Mouse (Mus musculus): ENCODE measurements around the gene Phldb3.

The Phldb3 gene

DNA sequence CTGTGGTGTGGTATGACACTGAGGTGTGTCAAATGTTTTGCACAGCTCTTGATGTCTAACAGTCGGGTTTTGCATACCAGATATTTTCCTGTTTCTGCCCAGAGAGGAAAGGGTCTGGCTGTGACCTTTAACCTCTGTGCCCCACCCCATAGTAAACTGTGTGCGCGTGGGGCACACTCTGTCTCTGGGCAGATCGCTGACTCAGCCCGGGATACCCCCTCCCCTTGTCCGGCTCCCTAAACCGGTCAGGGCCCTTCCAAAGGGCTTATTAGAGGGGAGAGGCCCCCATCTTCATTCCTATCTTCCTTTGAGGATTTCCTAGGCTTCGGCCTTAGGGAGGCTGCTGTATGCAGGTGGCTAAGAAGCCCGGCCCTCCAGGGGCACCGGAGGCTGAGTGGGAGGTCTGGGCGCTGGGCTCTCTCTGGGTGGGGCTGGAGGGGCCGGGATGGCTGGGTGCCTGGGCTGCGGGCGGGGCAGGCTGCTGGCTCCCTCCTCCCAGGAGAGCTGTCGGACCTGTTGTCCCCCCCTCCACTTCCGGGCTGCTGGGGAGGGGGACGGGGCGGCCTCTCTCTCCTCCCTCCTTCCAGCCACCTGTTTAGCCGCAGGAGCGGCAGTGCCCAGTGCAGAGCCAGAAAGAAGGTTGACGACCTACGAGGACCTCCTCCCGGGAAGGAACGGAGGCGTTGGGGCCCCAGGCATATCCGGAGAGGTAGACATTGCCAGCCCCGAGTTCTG, at the start of gene Phldb3:
Gene Phldb3, plus strand, starts transcription at position 620 of the 735 bp plus-strand sequence.
- in situ Hi-C loops (cut with MboI) = no loop called here

- in situ Hi-C loops (cut with MboI) = no loop called here
These were observed 49.1 kb upstream of the Phldb3 start for GRCm38 (mm10) chr7:24561450-24561849.

- in situ Hi-C loops (cut with MboI) = no loop called here
These were observed 47.2 kb upstream of the Phldb3 start for GRCm38 (mm10) chr7:24563191-24563836.

GRCm38 (mm10) chr7:24563837-24564206, 46.7 kb upstream of the Phldb3 start:
- in situ Hi-C loops (cut with MboI) = no loop called here

DNA sequence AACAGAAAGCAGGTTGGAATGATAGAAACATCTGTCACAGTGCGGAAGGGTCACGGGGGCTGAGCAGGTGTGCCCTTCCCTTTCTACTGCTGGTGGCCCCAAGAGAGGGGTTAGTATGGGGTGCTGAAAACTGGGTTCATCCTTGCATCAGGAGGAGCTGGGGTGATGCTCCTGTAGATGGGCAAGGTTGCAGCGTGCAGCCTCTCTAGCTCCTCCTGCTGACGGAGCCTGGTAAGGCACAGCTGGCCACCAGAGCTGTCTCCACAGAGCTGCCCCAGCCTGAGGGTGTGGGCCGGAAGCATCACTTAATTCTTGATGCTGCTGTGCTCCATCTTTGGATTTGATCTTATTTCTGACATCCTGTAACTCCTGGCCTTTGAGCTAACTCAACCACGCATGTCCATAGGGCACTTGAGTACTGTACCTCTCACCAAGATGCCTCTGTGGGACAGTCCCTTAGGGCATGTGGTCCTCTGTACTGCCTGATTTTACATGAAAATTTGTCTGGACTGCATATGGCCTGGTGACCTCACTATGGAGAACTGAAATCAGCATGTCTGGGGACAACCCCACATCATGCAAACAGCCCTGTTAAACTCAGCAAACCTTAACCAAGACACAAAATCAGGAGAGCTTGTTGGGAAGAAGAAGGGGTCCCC, 45.8 kb upstream of the Phldb3 start:
- in situ Hi-C loops (cut with MboI) = no loop called here

- in situ Hi-C loops (cut with MboI) = no loop called here
These were observed 44.9 kb upstream of the Phldb3 start for GRCm38 (mm10) chr7:24565627-24566026.

GRCm38 (mm10) chr7:24566206-24566605, 44.4 kb upstream of the Phldb3 start:
- in situ Hi-C loops (cut with MboI) = no loop called here

- in situ Hi-C loops (cut with MboI) = no loop called here
These were observed 42.1 kb upstream of the Phldb3 start for GRCm38 (mm10) chr7:24568512-24568911.

- in situ Hi-C loops (cut with MboI) = no loop called here
These were observed 39.5 kb upstream of the Phldb3 start for GRCm38 (mm10) chr7:24571071-24571470.

DNA sequence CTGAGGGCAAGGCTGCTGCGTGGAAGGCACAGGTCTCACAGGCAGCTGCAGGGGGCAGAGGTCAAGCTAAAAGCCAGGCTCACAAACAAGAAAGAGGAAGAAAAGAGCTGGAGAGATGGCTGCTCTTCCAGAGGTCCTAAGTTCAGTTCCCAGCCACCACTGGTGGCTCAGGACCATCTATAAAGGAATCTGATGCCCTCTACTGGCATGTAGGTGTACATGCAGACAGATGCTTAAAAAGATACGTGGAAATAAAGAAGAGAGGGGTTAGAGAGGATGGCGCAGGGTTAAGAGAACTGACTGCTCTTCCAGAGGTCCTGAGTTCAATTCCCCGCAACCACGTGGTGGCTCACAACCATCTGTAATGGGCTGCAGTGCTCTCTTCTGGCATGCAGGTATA, 38.1 kb upstream of the Phldb3 start:
- in situ Hi-C loops (cut with MboI) = no loop called here

DNA sequence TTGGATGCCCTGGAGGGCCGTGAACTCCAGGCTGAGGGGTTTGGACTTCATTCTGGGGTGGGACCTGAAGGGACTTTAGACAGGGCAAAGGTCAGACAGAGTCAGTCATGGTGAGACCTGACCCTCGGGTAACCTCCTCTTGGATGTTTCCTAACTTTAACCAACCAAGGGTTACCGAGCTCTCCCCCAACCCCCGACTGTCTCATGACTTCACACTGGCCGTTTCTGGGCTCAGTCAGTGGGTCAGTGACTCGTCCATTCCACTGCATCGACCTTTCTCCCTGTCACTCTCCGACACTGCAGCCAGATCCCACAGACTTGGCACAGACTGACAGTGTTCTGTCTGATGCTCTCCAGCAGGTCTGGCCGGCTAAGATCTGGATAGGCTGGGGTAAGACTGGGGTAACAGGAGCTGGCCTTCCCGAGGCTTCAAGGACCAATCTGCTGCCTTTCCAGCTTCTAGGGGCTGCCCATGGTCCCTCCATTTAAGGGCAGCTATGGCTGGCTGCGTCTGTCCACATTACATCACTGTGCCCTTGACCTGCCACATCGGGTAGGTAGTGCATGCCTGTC, 36.3 kb upstream of the Phldb3 start:
- in situ Hi-C loops (cut with MboI) = no loop called here

GRCm38 (mm10) chr7:24577811-24578210, 32.8 kb upstream of the Phldb3 start:
- in situ Hi-C loops (cut with MboI) = no loop called here

GRCm38 (mm10) chr7:24584876-24585275, 25.7 kb upstream of the Phldb3 start:
- in situ Hi-C loops (cut with MboI) = no loop called here

DNA sequence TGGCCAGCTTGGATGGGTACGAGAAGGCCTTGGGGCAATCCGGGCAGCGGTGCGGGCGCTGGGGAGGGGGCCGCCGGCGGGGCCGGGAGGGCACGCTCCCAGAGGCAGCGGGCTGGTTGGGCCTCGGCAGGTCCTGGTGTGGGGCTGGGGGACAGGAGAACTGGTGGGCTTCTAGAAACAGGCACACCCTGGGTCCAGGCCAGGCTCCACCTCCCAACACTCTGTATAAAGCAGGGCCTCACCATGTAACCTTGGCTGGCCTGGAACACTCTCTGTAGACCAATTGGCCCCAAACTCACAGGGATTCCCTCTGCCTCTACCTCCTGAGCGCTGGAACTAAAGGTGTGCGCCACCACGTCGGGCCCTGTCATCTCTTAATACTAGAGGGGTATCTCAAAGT, 24.6 kb upstream of the Phldb3 start:
- in situ Hi-C loops (cut with MboI) = no loop called here

- in situ Hi-C loops (cut with MboI) = no loop called here
These were observed 23.7 kb upstream of the Phldb3 start for GRCm38 (mm10) chr7:24586828-24587227.

DNA sequence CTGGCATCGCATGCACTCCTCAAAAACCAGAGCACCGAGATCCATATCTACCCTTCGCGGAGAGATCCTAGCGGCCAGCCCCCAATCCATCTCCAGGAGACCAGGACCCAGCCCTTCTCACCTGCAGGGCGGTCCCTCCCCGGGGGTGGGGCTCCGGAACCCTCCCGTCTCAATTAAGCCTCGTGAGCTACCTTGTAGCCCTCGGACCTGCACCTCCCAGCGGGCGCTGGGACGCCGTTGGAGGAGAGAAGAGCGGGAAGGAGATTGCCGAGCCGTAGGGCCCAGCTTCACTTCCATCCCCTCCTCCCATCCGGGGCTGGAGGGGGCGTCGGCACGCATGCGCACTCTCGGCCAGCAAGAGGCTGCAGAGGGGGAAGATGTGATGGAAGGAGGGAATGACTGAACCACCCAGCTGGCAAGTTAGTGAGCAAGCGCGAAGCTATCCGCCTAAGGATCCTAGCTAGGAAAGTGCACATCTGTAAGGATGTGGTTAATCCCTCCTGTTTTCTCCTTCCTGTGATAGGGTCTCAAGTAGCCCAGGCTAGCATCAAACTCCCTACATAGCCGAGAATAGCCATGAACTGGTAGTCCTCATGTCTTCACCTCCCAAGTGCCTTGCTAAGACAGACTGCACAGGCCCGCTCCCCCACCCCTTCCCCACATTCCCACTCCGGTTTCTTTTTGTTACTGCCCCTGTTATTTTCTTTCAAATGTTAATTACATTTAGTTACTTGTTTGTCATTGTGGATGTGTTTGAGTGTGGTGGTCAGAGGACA, 23.0 kb upstream of the Phldb3 start, which contains the start of the genes Ethe1 and Zfp575:
Gene Ethe1, plus strand, starts transcription at position 214 of the 776 bp plus-strand sequence.
Gene Zfp575, minus strand, starts transcription at position 312 of the 776 bp plus-strand sequence.
- in situ Hi-C loops (cut with MboI) = no loop called here

DNA sequence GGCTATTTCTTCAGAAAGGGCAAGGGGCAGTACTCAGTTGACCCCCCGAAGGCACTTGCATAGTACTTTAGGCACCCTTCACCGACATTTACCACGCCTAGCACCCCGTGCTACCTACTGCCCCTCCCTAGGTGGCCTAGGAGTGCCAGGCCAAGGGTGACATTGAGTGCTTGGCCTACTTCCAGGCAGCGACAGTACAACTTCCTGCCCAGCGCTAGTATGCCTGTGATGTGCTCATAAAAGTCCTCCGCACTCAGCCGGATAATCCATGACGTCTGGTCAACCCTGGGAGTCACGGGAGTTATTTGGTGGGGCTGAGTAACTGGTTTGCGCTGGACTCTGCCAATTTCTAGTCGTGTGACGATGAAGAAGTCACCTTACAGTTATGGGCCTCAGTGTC, 22.2 kb upstream of the Phldb3 start:
- in situ Hi-C loops (cut with MboI) = no loop called here

- in situ Hi-C loops (cut with MboI) = no loop called here
These were observed 18.8 kb upstream of the Phldb3 start for GRCm38 (mm10) chr7:24591735-24592134.

- in situ Hi-C loops (cut with MboI) = no loop called here
These were observed 18.4 kb upstream of the Phldb3 start for GRCm38 (mm10) chr7:24592163-24592562.

GRCm38 (mm10) chr7:24592781-24593180, 17.8 kb upstream of the Phldb3 start:
- in situ Hi-C loops (cut with MboI) = no loop called here

- in situ Hi-C loops (cut with MboI) = no loop called here
These were observed 16.8 kb upstream of the Phldb3 start for GRCm38 (mm10) chr7:24593621-24594308.

Measured in mature B cell (primary cell).